Mouse (Mus musculus) liver, embryonic 14.5 days (tissue): Measurements from ENCODE around the gene Mbnl2. TPM values are rescaled to one million over a fixed set of nuclear protein-coding genes. Genes with fewer than 3 reads are reported as not detected.
A peak's percentile ranks its signal among the peaks of the same experiment; 100 is the strongest.

Source experiments
- ATAC-seq: fragments of 200-750 bp; cut with Nextera tagmentation; 2 replicates; pipeline ENCODE4 v1.8.0; 2017; ENCODE audit warnings: moderate number of reproducible peaks, mild to moderate bottlenecking, moderate library complexity; ENCODE audit not compliant: insufficient read depth
- DNase-seq, 3 experiments: peaks; one replicate each; pipeline ENCODE4 v3.0.0-alpha.2; 2012 to 2013; ENCODE audit warnings: low read depth in 3 of 3, low spot score in 3 of 3
- H3K27ac ChIP-seq: fragments of 300-500 bp; sonication (generic); 2 replicates; pipeline ENCODE4 v1.5.1; 2014; ENCODE audit warnings: moderate library complexity, mild to moderate bottlenecking, control low read depth, inconsistent platforms
- H3K27me3 ChIP-seq: fragments of 300-500 bp; sonication (generic); 2 replicates; pipeline ENCODE4 v1.6.1; 2014; ENCODE audit warnings: mild to moderate bottlenecking, low read length, moderate library complexity; ENCODE audit not compliant: control insufficient read depth, insufficient read depth
- H3K36me3 ChIP-seq: fragments of 300-500 bp; sonication (generic); replicated peaks from 2 replicates; pipeline ENCODE4 v1.6.1; 2014; ENCODE audit warnings: low read depth; ENCODE audit not compliant: control insufficient read depth, insufficient read depth
- H3K4me1 ChIP-seq, 2 experiments: fragments of 200-500 bp in 1 of 2; fragments of 300-500 bp in 1 of 2; sonication (generic) in 1 of 2; replicated peaks; 2 replicates each; pipeline ENCODE4 v1.6.1; 2012 to 2014; ENCODE audit warnings: antibody characterized with exemption in 1 of 2, inconsistent platforms in 1 of 2, low read length in 1 of 2; ENCODE audit not compliant: control insufficient read depth in 2 of 2, insufficient read depth in 2 of 2
- H3K4me2 ChIP-seq: fragments of 300-500 bp; sonication (generic); 2 replicates; pipeline ENCODE4 v1.6.1; 2014; ENCODE audit warnings: low read depth, mild to moderate bottlenecking, control low read depth, moderate library complexity
- H3K4me3 ChIP-seq, 2 experiments: fragments of 200-500 bp in 1 of 2; fragments of 300-500 bp in 1 of 2; sonication (generic) in 1 of 2; 2 replicates each; pipeline ENCODE4 v1.5.1; 2012 to 2014; ENCODE audit warnings: low read depth in 2 of 2, low read length in 2 of 2, mild to moderate bottlenecking in 2 of 2, control low read depth in 1 of 2, inconsistent platforms in 1 of 2, moderate library complexity in 1 of 2; ENCODE audit not compliant: insufficient read depth in 1 of 2
- H3K9ac ChIP-seq: fragments of 300-500 bp; sonication (generic); replicated peaks from 2 replicates; pipeline ENCODE4 v1.6.1; 2014; ENCODE audit warnings: mild to moderate bottlenecking, control low read depth, moderate library complexity
- H3K9me3 ChIP-seq: fragments of 300-500 bp; sonication (generic); 2 replicates; pipeline ENCODE4 v1.6.1; 2016; ENCODE audit warnings: low read length, mixed read lengths; ENCODE audit not compliant: control insufficient read depth
- CTCF ChIP-seq: IDR thresholded peaks from 2 replicates; pipeline ENCODE4 v1.5.1; 2016; ENCODE audit warnings: antibody characterized with exemption, low read depth, control low read depth
- EP300 ChIP-seq: IDR thresholded peaks from 2 replicates; pipeline ENCODE4 v1.6.1; 2016; ENCODE audit warnings: antibody characterized with exemption, low read depth
- WGBS: fragments of 180-500 bp; shearing (Covaris S2); extraction: QIAGEN DNeasy Blood & Tissue Kit; methylation state at CpG from one replicate; pipeline ENCODE4 v1.1.7; 2014; ENCODE audit not compliant: insufficient replicate concordance; 5-methylcytosine and 5-hydroxymethylcytosine counted together
- polyA plus RNA-seq, 2 experiments: library from polyadenylated mRNA; depleted of rRNA in 1 of 2; stranded (reverse) in 1 of 2; unstranded in 1 of 2; fragments of >200 nt; fragmentation: Nextera tagmentation in 1 of 2; extraction: Ambion mirVana in 1 of 2; gene quantifications; 2 replicates each; pipeline versions ENCODE4 v1.2.1 to v1.2.3; 2012 to 2014

Gene Mbnl2
- polyA plus RNA-seq, 2 experiments = 6.5 to 13.5 TPM

- Histone ChIP-seq H3K9me3 (no peaks in the 10 kb centered on the region), H3K4me1 (peaks cover 26 to 40% of the 10 kb centered on the region in 2 experiments), H3K4me2 (peak overlapping the region; percentile 90), H3K4me3 (peak overlapping the region; percentile 80 to 81), H3K27ac (no peak overlapping the region), H3K9ac (no peak overlapping the region), H3K27me3 (no peaks in the 10 kb centered on the region), H3K36me3 (no peaks in the 10 kb centered on the region)
- TF ChIP-seq CTCF (no peak), EP300 (no peak)
- no peak for ATAC-seq
- WGBS = 53% methylated on average over 5 of the region's 5 CpGs
- DNase-seq = no peak
Measured at GRCm38 (mm10) chr14:120274746-120275145, 723 bp upstream of the Mbnl2 start.

- Histone ChIP-seq H3K9me3 (no peaks in the 10 kb centered on the region), H3K4me1 (peaks cover 26 to 33% of the 10 kb centered on the region in 2 experiments), H3K9ac (peak overlapping the region; percentile 74), H3K4me2 (peak overlapping the region; percentile 90), H3K4me3 (peak overlapping the region; percentile 65 to 80), H3K27me3 (no peaks in the 10 kb centered on the region), H3K36me3 (no peaks in the 10 kb centered on the region), H3K27ac (peak overlapping the region; percentile 72)
- DNase-seq (peak in 1 of 3 experiments; percentile 33), ATAC-seq (no peak)
- TF ChIP-seq EP300 (no peak), CTCF (no peak)
- 3% methylated on average over 10 of the region's 10 CpGs for WGBS
Measured at GRCm38 (mm10) chr14:120276343-120277080, 1.0 kb downstream of the Mbnl2 start.

GRCm38 (mm10) chr14:120277081-120277656, 1.7 kb downstream of the Mbnl2 start:
- 11% methylated on average over 10 of the region's 10 CpGs for WGBS
- Histone ChIP-seq H3K27me3 (no peaks in the 10 kb centered on the region), H3K9me3 (no peaks in the 10 kb centered on the region), H3K4me2 (peak overlapping the region; percentile 90), H3K4me1 (peaks cover 26 to 33% of the 10 kb centered on the region in 2 experiments), H3K36me3 (no peaks in the 10 kb centered on the region), H3K9ac (peak overlapping the region; percentile 74), H3K4me3 (peak overlapping the region; percentile 65 to 80), H3K27ac (peak overlapping the region; percentile 72)
- no peak for ATAC-seq
- no peak for TF ChIP-seq EP300
- no peak for TF ChIP-seq CTCF
- peak in 1 of 3 experiments; percentile 46 for DNase-seq

- Histone ChIP-seq H3K27me3 (no peaks in the 10 kb centered on the region), H3K4me1 (peaks cover 26 to 33% of the 10 kb centered on the region in 2 experiments), H3K9ac (peak overlapping the region; percentile 74), H3K36me3 (no peaks in the 10 kb centered on the region), H3K27ac (peak overlapping the region; percentile 36), H3K4me2 (peak overlapping the region; percentile 90), H3K4me3 (peak overlapping the region; percentile 20 to 80), H3K9me3 (no peaks in the 10 kb centered on the region)
- WGBS = 5% methylated on average over 21 of the region's 21 CpGs
- DNase-seq (peak in 2 of 3 experiments; percentile 47 to 52), ATAC-seq (no peak)
- TF ChIP-seq CTCF = no peak
- TF ChIP-seq EP300 = no peak
Measured at GRCm38 (mm10) chr14:120278290-120279244, 3.1 kb downstream of the Mbnl2 start.
